Mouse (Mus musculus) gastrocnemius, adult 2 months (tissue): Measurements from ENCODE around the gene Rps6ka5. TPM values are rescaled to one million over a fixed set of nuclear protein-coding genes. Genes with fewer than 3 reads are reported as not detected.

Source experiments
- DNase-seq: peaks from one replicate; pipeline ENCODE4 v3.0.0; 2022
- H3K27ac ChIP-seq: fragments of 200-600 bp; 2 replicates; pipeline ENCODE4 v1.8.1; 2022; ENCODE audit warnings: mild to moderate bottlenecking
- H3K4me3 ChIP-seq: fragments of 200-600 bp; 2 replicates; pipeline ENCODE4 v1.8.1; 2022; ENCODE audit warnings: mild to moderate bottlenecking, moderate library complexity
- CTCF ChIP-seq: fragments of 200-600 bp; IDR thresholded peaks from 2 replicates; pipeline ENCODE4 v1.8.1; 2022; ENCODE audit warnings: antibody characterized with exemption, mild to moderate bottlenecking, moderate library complexity
- intact Hi-C: fragments of 180-260 bp; cut with DNase I; formaldehyde crosslinking; loops from one replicate; pipeline ENCODE4 v1.15.1; 2025
- total RNA-seq, 2 experiments: library from RNA; stranded (reverse); gene quantifications; 2 replicates each; pipeline ENCODE4 v1.2.3; 2021

Gene Rps6ka5
- total RNA-seq, 2 experiments from 2014 or later, result 11.1 to 11.8 TPM

GRCm38 (mm10) chr12:100742468-100742867 lies 15.7 kb upstream of the Rps6ka5 start:
- Histone ChIP-seq H3K4me3 (no peak overlapping the region), H3K27ac (no peak overlapping the region)
- no peak for TF ChIP-seq CTCF
- DNase-seq, result no peak
- intact Hi-C loops, result no loop called here

- Histone ChIP-seq H3K27ac (no peak overlapping the region), H3K4me3 (no peak overlapping the region)
- TF ChIP-seq CTCF, result no peak
- intact Hi-C loops, result no loop called here
- DNase-seq, result no peak
Measured at GRCm38 (mm10) chr12:100740313-100740712, 13.5 kb upstream of the Rps6ka5 start.

GRCm38 (mm10) chr12:100739011-100739570 lies 12.3 kb upstream of the Rps6ka5 start:
- TF ChIP-seq CTCF, result no peak
- Histone ChIP-seq H3K27ac (no peak overlapping the region), H3K4me3 (no peak overlapping the region)
- intact Hi-C loops, result no loop called here
- DNase-seq, result no peak

- no peak for TF ChIP-seq CTCF
- intact Hi-C loops, result no loop called here
- DNase-seq, result no peak
- Histone ChIP-seq H3K4me3 (no peak overlapping the region), H3K27ac (no peak overlapping the region)
Measured at GRCm38 (mm10) chr12:100738498-100738897, 11.7 kb upstream of the Rps6ka5 start.

- no peak for TF ChIP-seq CTCF
- no peak for DNase-seq
- Histone ChIP-seq H3K27ac (no peak overlapping the region), H3K4me3 (no peak overlapping the region)
- intact Hi-C loops, result no loop called here
Measured at GRCm38 (mm10) chr12:100735581-100735980, 8.8 kb upstream of the Rps6ka5 start.

GRCm38 (mm10) chr12:100735156-100735555 lies 8.4 kb upstream of the Rps6ka5 start:
- DNase-seq, result no peak
- no peak overlapping the region for H3K27ac ChIP-seq
- no peak overlapping the region for H3K4me3 ChIP-seq
- intact Hi-C loops, result no loop called here
- TF ChIP-seq CTCF, result no peak

GRCm38 (mm10) chr12:100728646-100729485 lies 2.1 kb upstream of the Rps6ka5 start:
- intact Hi-C loops, result no loop called here
- no peak for DNase-seq
- TF ChIP-seq CTCF, result no peak
- Histone ChIP-seq H3K4me3 (no peak overlapping the region), H3K27ac (no peak overlapping the region)

- no peak for DNase-seq
- intact Hi-C loops, result no loop called here
- Histone ChIP-seq H3K4me3 (no peak overlapping the region), H3K27ac (no peak overlapping the region)
- TF ChIP-seq CTCF, result no peak
Measured at GRCm38 (mm10) chr12:100727891-100728290, 1.1 kb upstream of the Rps6ka5 start.

GRCm38 (mm10) chr12:100725458-100725786 lies 1.4 kb downstream of the Rps6ka5 start:
- intact Hi-C loops, result loop anchor here (2.0 kb wide), 1 partner anchor 53 kb away; the partner anchor contains the start of gene Dglucy
- peak overlapping the region; percentile 64 for H3K4me3 ChIP-seq
- TF ChIP-seq CTCF, result no peak
- H3K27ac ChIP-seq, result peak overlapping the region; percentile 84
- no peak for DNase-seq

- peak; percentile 69 for TF ChIP-seq CTCF
- DNase-seq, result peak; percentile 100
- intact Hi-C loops, result loop anchor here (1.0 to 2.0 kb wide), 2 partner anchors 54 to 116 kb away; partner anchors contain the start of gene Dglucy
Measured at GRCm38 (mm10) chr12:100724606-100725457, 2.0 kb downstream of the Rps6ka5 start.

GRCm38 (mm10) chr12:100724182-100724581 lies 2.6 kb downstream of the Rps6ka5 start:
- no peak for DNase-seq
- intact Hi-C loops, result loop anchor here (1.0 to 2.0 kb wide), 2 partner anchors 55 to 117 kb away; partner anchors contain the start of gene Dglucy

More at GRCm38 (mm10) chr12:100724606-100725457, 2.0 kb downstream of the Rps6ka5 start:
- Histone ChIP-seq H3K4me3 (peak overlapping the region; percentile 84), H3K27ac (peak overlapping the region; percentile 99)

GRCm38 (mm10) chr12:100720801-100721200 lies 6.0 kb downstream of the Rps6ka5 start:
- TF ChIP-seq CTCF, result no peak
- Histone ChIP-seq H3K4me3 (no peak overlapping the region), H3K27ac (no peak overlapping the region)
- DNase-seq, result no peak
- intact Hi-C loops, result no loop called here

More at GRCm38 (mm10) chr12:100724182-100724581, 2.6 kb downstream of the Rps6ka5 start:
- TF ChIP-seq CTCF, result no peak
- Histone ChIP-seq H3K4me3 (peak overlapping the region; percentile 84), H3K27ac (peak overlapping the region; percentile 99)
